30 mouse cellular contexts compared by ENCODE assay signal in genomic region chr9:108129042-108129948, GRCm38 (mm10). TPM values are rescaled to one million over a fixed set of nuclear protein-coding genes. Genes with fewer than 3 reads are reported as not detected.
DNase-seq lines count a peak whose midpoint lies in the region; ATAC-seq and TF ChIP-seq lines count a peak whose summit lies in the region.
"Had no signal": no experiment of that assay in that cellular context is flagged by ENCODE, and none has a peak within 500 bp of the region (broad histone marks: within the 10 kb centered on the region; RNA-seq: fewer than 3 reads in every experiment).

No protein-coding gene starts in this region.

- WGBS in olfactory bulb, adult 2 months = 77% methylated on average over 13 of the region's 13 CpGs

- no peak for TF ChIP-seq CTCF in left cerebral cortex, adult 2 months (IDR thresholded peaks at IDR 0.05)
- no peak for TF ChIP-seq CTCF in olfactory bulb, adult 2 months (IDR thresholded peaks at IDR 0.05; ENCODE audit: insufficient read depth, low read depth, low read length)

- DNase-seq in cerebellum, adult 18-20 months = peak; percentile 61 to 74
- no peak for DNase-seq in cerebellum, postnatal 14 days
- peak in 1 of 2 experiments; percentile 18 for DNase-seq in left cerebral cortex, adult 2 months (ENCODE audit: extremely low spot score in 1 of 2, low spot score in 2 of 2)
- DNase-seq in left cerebral cortex, postnatal 36 days (ENCODE audit: low spot score in 2 of 2) = no peak
- DNase-seq in cerebellum, postnatal 25 days = peak; percentile 77
- no peak for DNase-seq in spleen, postnatal 4 days (ENCODE audit: low spot score in 2 of 2)
- DNase-seq: kidney, adult 8-10 months; kidney, postnatal 4 days; layer of hippocampus, adult 9-11 months; lung, embryonic 14.5 days; lung, postnatal 14 days; right cerebral cortex, postnatal 4 days; thymus, adult 2 months; thymus, postnatal 4 days had no signal

- intact Hi-C loops in left cerebral cortex, adult 2 months (cut with DNase I) = no loop called here
- intact Hi-C loops in left cerebral cortex, postnatal 36 days (cut with DNase I) = loop anchor here (5.0 kb wide), 1 partner anchor 73 kb away; no protein-coding TSS in a partner anchor

- peak overlapping the region; percentile 93 for H3K27ac ChIP-seq in left cerebral cortex, adult 2 months
- peak overlapping the region; percentile 84 for H3K27ac ChIP-seq in olfactory bulb, adult 2 months (ENCODE audit: insufficient read depth, low read depth, low read length)
- H3K27ac ChIP-seq: heart, embryonic 10.5 days; heart, embryonic 15.5 days; hindbrain, embryonic 12.5 days; kidney, postnatal 0 days; limb, embryonic 12.5 days; liver, embryonic 15.5 days; midbrain, embryonic 10.5 days; midbrain, embryonic 15.5 days had no signal

- no peak overlapping the region for H3K4me3 ChIP-seq in left cerebral cortex, adult 2 months
- H3K4me3 ChIP-seq in olfactory bulb, adult 2 months (ENCODE audit: insufficient read depth, low read depth, low read length) = no peak overlapping the region
- H3K4me3 ChIP-seq: heart, embryonic 10.5 days; heart, embryonic 15.5 days; hindbrain, embryonic 12.5 days; limb, embryonic 12.5 days; liver, embryonic 15.5 days; midbrain, embryonic 10.5 days; midbrain, embryonic 15.5 days had no signal

- TF ChIP-seq POLR2A in olfactory bulb, adult 2 months (IDR thresholded peaks at IDR 0.05; ENCODE audit: insufficient read depth, low read depth, low read length) = no peak

- ATAC-seq in CD4-positive, CD25-positive, alpha-beta regulatory T cell, adult 4 months = no peak
- ATAC-seq: activated CD4-positive, CD25-positive, alpha-beta regulatory T cell, adult 4 months; forebrain, embryonic 14.5 days; intestine, embryonic 16.5 days; midbrain, embryonic 15.5 days had no signal

- peaks cover 53% of the 10 kb centered on the region for H3K4me1 ChIP-seq in olfactory bulb, adult 2 months (ENCODE audit: control insufficient read depth, insufficient read depth, low read length)
- H3K4me1 ChIP-seq: hindbrain, embryonic 12.5 days; limb, embryonic 12.5 days; liver, embryonic 15.5 days; midbrain, embryonic 15.5 days had no signal

RNA-seq across cellular contexts. Expression of gene Apeh, which starts 34.9 kb away (rescaled TPM):
- 10 to 100 TPM; 31.0 to 31.8 TPM for total RNA-seq in left cerebral cortex, adult 2 months (2021)
- total RNA-seq in left cerebral cortex, postnatal 36 days (2021) = 10 to 100 TPM; 23.9 to 39.4 TPM
- polyA plus RNA-seq in olfactory bulb, adult 2 months (2012; ENCODE audit: insufficient read depth, insufficient read length, low replicate concordance, missing spikeins) = not detected in 2 replicates
- polyA plus RNA-seq in CD4-positive, CD25-positive, alpha-beta regulatory T cell, adult 4 months (2017; shearing (Covaris generic)) = 10 to 100 TPM; 52.2 to 70.5 TPM

RNA-seq across cellular contexts. Expression of gene Rnf123, which starts 46.1 kb away (rescaled TPM):
- total RNA-seq in left cerebral cortex, adult 2 months (2021) = 100 to 1,000 TPM; 107 to 108 TPM
- total RNA-seq in left cerebral cortex, postnatal 36 days (2021) = 100 to 1,000 TPM in 1 of 2 experiments, 10 to 100 TPM in 1; 77.6 to 107 TPM
- not detected in 2 replicates for polyA plus RNA-seq in olfactory bulb, adult 2 months (2012; ENCODE audit: insufficient read depth, insufficient read length, low replicate concordance, missing spikeins)
- 10 to 100 TPM; 68.1 to 87.9 TPM for polyA plus RNA-seq in CD4-positive, CD25-positive, alpha-beta regulatory T cell, adult 4 months (2017; shearing (Covaris generic))

RNA-seq across cellular contexts. Expression of gene Mst1, which starts 49.1 kb away (rescaled TPM):
- not detected for total RNA-seq in left cerebral cortex, adult 2 months (2021)
- total RNA-seq in left cerebral cortex, postnatal 36 days (2021) = not detected
- polyA plus RNA-seq in olfactory bulb, adult 2 months (2012; ENCODE audit: insufficient read depth, insufficient read length, low replicate concordance, missing spikeins) = not detected in 2 replicates
- polyA plus RNA-seq in CD4-positive, CD25-positive, alpha-beta regulatory T cell, adult 4 months (2017; shearing (Covaris generic)) = 1 to 10 TPM; 1.4 to 1.5 TPM
- total RNA-seq: heart, postnatal 25 days; left cerebral cortex, postnatal 14 days; neutrophil, adult 5-6 weeks had no signal
- polyA plus RNA-seq: forebrain, embryonic 14.5 days; heart, embryonic 15.5 days; midbrain, embryonic 15.5 days had no signal

Comparison
In these comparisons a context has a peak if more than half of its experiments do, and no peak if none do; other contexts are left out.
1. DNase-seq: peak in cerebellum, adult 18-20 months (2 of 2) and cerebellum, postnatal 25 days (2 of 2); none in cerebellum, postnatal 14 days (0 of 2), left cerebral cortex, postnatal 36 days (0 of 2) and spleen, postnatal 4 days (0 of 2).